Mouse (Mus musculus): Measurements from ENCODE around the gene Ap1b1. TPM values are rescaled to one million over a fixed set of nuclear protein-coding genes. Genes with fewer than 3 reads are reported as not detected.

Gene Ap1b1
- polyA plus RNA-seq, 1 experiment from 2014 or later: 69.7 TPM

GRCm38 (mm10) chr11:5052200-5052854 is 65.7 kb downstream of the Ap1b1 start:
- H3K27me3 ChIP-seq: peaks cover 7% of the 10 kb centered on the region
- in situ Hi-C loops (cut with MboI; ENCODE audit: low pct_unique_long_range_greater_than_20kb): no loop called here
- ChIA-PET CTCF (no interaction called here), POLR2A (no interaction called here)
- ATAC-seq (no peak), DNase-seq (ENCODE audit: low read depth, low spot score) (no peak)
- no peak for TF ChIP-seq CTCF (IDR thresholded peaks at IDR 0.05)

GRCm38 (mm10) chr11:5054151-5054550 is 67.5 kb downstream of the Ap1b1 start:
- no peak for TF ChIP-seq CTCF (IDR thresholded peaks at IDR 0.05)
- DNase-seq (ENCODE audit: low read depth, low spot score) (no peak), ATAC-seq (no peak)
- in situ Hi-C loops (cut with MboI; ENCODE audit: low pct_unique_long_range_greater_than_20kb): no loop called here
- CTCF ChIA-PET: no interaction called here
- H3K27me3 ChIP-seq: peaks cover 7% of the 10 kb centered on the region
- POLR2A ChIA-PET: interaction anchor here (0.7 kb wide), 1 partner anchor 267 kb away, joined by 3 read pairs; no protein-coding TSS in a partner anchor

GRCm38 (mm10) chr11:5054874-5055273 is 68.2 kb downstream of the Ap1b1 start:
- ATAC-seq: no peak
- CTCF ChIA-PET: no interaction called here

GRCm38 (mm10) chr11:5055945-5056938 is 69.6 kb downstream of the Ap1b1 start:
- ChIA-PET CTCF (no interaction called here), POLR2A (interaction anchor here (1.5 to 1.6 kb wide), 2 partner anchors 10 to 17 kb away, joined by 4 to 5 read pairs; no protein-coding TSS in a partner anchor)
- ATAC-seq (no peak), DNase-seq (ENCODE audit: low read depth, low spot score) (no peak)
- in situ Hi-C loops (cut with MboI; ENCODE audit: low pct_unique_long_range_greater_than_20kb): no loop called here
- no peak for TF ChIP-seq CTCF (IDR thresholded peaks at IDR 0.05)
- H3K27me3 ChIP-seq: no peaks in the 10 kb centered on the region

More at GRCm38 (mm10) chr11:5054874-5055273, 68.2 kb downstream of the Ap1b1 start:
- in situ Hi-C loops (cut with MboI; ENCODE audit: low pct_unique_long_range_greater_than_20kb): no loop called here
- POLR2A ChIA-PET: interaction anchor here (1.5 to 1.6 kb wide), 2 partner anchors 9 to 19 kb away, joined by 4 to 5 read pairs; no protein-coding TSS in a partner anchor
- H3K27me3 ChIP-seq: peaks cover 3% of the 10 kb centered on the region
- no peak for DNase-seq (ENCODE audit: low read depth, low spot score)
- TF ChIP-seq CTCF (IDR thresholded peaks at IDR 0.05): no peak

- DNase-seq (ENCODE audit: low read depth, low spot score): no peak
- no peaks in the 10 kb centered on the region for H3K27me3 ChIP-seq
- TF ChIP-seq CTCF (IDR thresholded peaks at IDR 0.05): no peak
- in situ Hi-C loops (cut with MboI; ENCODE audit: low pct_unique_long_range_greater_than_20kb): no loop called here
- CTCF ChIA-PET: no interaction called here
- ATAC-seq: no peak
- POLR2A ChIA-PET: no interaction called here
Measured at GRCm38 (mm10) chr11:5057064-5057463, 70.4 kb downstream of the Ap1b1 start.

GRCm38 (mm10) chr11:5057541-5057855 is 70.9 kb downstream of the Ap1b1 start:
- H3K27me3 ChIP-seq: no peaks in the 10 kb centered on the region
- ChIA-PET CTCF (interaction anchor here (0.9 kb wide), 1 partner anchor 10 kb away, joined by 3 read pairs; no protein-coding TSS in a partner anchor), POLR2A (interaction anchor here (1.4 kb wide), 1 partner anchor 25 kb away, joined by 3 read pairs; no protein-coding TSS in a partner anchor)
- ATAC-seq: no peak
- no peak for TF ChIP-seq CTCF (IDR thresholded peaks at IDR 0.05)
- in situ Hi-C loops (cut with MboI; ENCODE audit: low pct_unique_long_range_greater_than_20kb): no loop called here
- DNase-seq (ENCODE audit: low read depth, low spot score): no peak

- no peak for DNase-seq (ENCODE audit: low read depth, low spot score)
- ChIA-PET CTCF (interaction anchor here (0.9 kb wide), 1 partner anchor 10 kb away, joined by 3 read pairs; no protein-coding TSS in a partner anchor), POLR2A (interaction anchor here (1.4 kb wide), 1 partner anchor 26 kb away, joined by 3 read pairs; no protein-coding TSS in a partner anchor)
- in situ Hi-C loops (cut with MboI; ENCODE audit: low pct_unique_long_range_greater_than_20kb): no loop called here
- ATAC-seq: peak; percentile 32
- no peak for TF ChIP-seq CTCF (IDR thresholded peaks at IDR 0.05)
- H3K27me3 ChIP-seq: no peaks in the 10 kb centered on the region
Measured at GRCm38 (mm10) chr11:5057856-5058641, 71.4 kb downstream of the Ap1b1 start, which contains the start of gene Rasl10a. Rasl10a (plus strand) TSS chr11:5058128.

GRCm38 (mm10) chr11:5058783-5059182 is 72.2 kb downstream of the Ap1b1 start:
- ChIA-PET CTCF (interaction anchor here (1.1 kb wide), 1 partner anchor 12 kb away, joined by 3 read pairs; no protein-coding TSS in a partner anchor), POLR2A (interaction anchor here (1.4 kb wide), 1 partner anchor 26 kb away, joined by 3 read pairs; no protein-coding TSS in a partner anchor)
- in situ Hi-C loops (cut with MboI; ENCODE audit: low pct_unique_long_range_greater_than_20kb): no loop called here
- ATAC-seq (no peak), DNase-seq (ENCODE audit: low read depth, low spot score) (no peak)
- H3K27me3 ChIP-seq: no peaks in the 10 kb centered on the region
- TF ChIP-seq CTCF (IDR thresholded peaks at IDR 0.05): no peak

GRCm38 (mm10) chr11:5059230-5059629 is 72.6 kb downstream of the Ap1b1 start:
- ChIA-PET CTCF (interaction anchor here (1.1 kb wide), 1 partner anchor 13 kb away, joined by 3 read pairs; no protein-coding TSS in a partner anchor), POLR2A (no interaction called here)
- no peak for TF ChIP-seq CTCF (IDR thresholded peaks at IDR 0.05)
- in situ Hi-C loops (cut with MboI; ENCODE audit: low pct_unique_long_range_greater_than_20kb): no loop called here
- DNase-seq (ENCODE audit: low read depth, low spot score) (no peak), ATAC-seq (no peak)
- no peaks in the 10 kb centered on the region for H3K27me3 ChIP-seq

- no peak for DNase-seq (ENCODE audit: low read depth, low spot score)
- in situ Hi-C loops (cut with MboI; ENCODE audit: low pct_unique_long_range_greater_than_20kb): no loop called here
- POLR2A ChIA-PET: interaction anchor here (0.8 kb wide), 1 partner anchor 9 kb away, joined by 3 read pairs; no protein-coding TSS in a partner anchor
- no peak for TF ChIP-seq CTCF (IDR thresholded peaks at IDR 0.05)
- CTCF ChIA-PET: interaction anchor here (1.1 to 1.5 kb wide), 2 partner anchors 13 to 22 kb away, joined by 3 read pairs; no protein-coding TSS in a partner anchor
- no peaks in the 10 kb centered on the region for H3K27me3 ChIP-seq
- no peak for ATAC-seq
Measured at GRCm38 (mm10) chr11:5059704-5060156, 73.1 kb downstream of the Ap1b1 start.
